7 mouse cellular contexts compared by ENCODE assay signal in genomic region chr9:66794629-66795463, GRCm38 (mm10). TPM values are rescaled to one million over a fixed set of nuclear protein-coding genes. Genes with fewer than 3 reads are reported as not detected.
A peak's percentile ranks its signal among the peaks of the same experiment; 100 is the strongest.
DNase-seq lines count a peak whose midpoint lies in the region; ATAC-seq lines count a peak whose summit lies in the region.

No protein-coding gene starts in this region.

- H3K4me1 ChIP-seq in lung, embryonic 15.5 days = peaks cover 13% of the 10 kb centered on the region; the same call in 1 of the 2 replicates
- H3K4me1 ChIP-seq in hindbrain, embryonic 11.5 days (replicated peaks; ENCODE audit: control insufficient read depth, insufficient read depth, low read length) = no peaks in the 10 kb centered on the region
- H3K4me1 ChIP-seq in midbrain, embryonic 10.5 days = peaks cover 23% of the 10 kb centered on the region

- H3K36me3 ChIP-seq in lung, embryonic 15.5 days = no peaks in the 10 kb centered on the region
- H3K36me3 ChIP-seq in hindbrain, embryonic 11.5 days (ENCODE audit: control insufficient read depth, insufficient read depth, low read length) = 0 out of 2 replicates have a peak, but pooled peaks cover 2% of the 10 kb centered on the region
- H3K36me3 ChIP-seq in midbrain, embryonic 10.5 days = peaks cover 7% of the 10 kb centered on the region

- peak overlapping the region; percentile 93 for H3K4me2 ChIP-seq in lung, embryonic 15.5 days
- peak overlapping the region; percentile 81 for H3K4me2 ChIP-seq in hindbrain, embryonic 11.5 days (replicated peaks; ENCODE audit: low read depth, low read length)

- no peak for DNase-seq in lung, postnatal 4 days
- peak; percentile 23 for DNase-seq in c-Kit-positive CD71-positive TER-119-positive erythroid progenitor cells, embryonic 14.5 days (ENCODE audit: low spot score)
- DNase-seq in hindbrain, embryonic 11.5 days (ENCODE audit: low spot score) = no peak
- no peak for DNase-seq in midbrain, embryonic 10.5 days (ENCODE audit: low spot score)
- DNase-seq in yolk sac, embryonic 10.5 days (ENCODE audit: low spot score) = no peak
- DNase-seq in B cell, adult 2 months = no peak

- H3K4me3 ChIP-seq in lung, embryonic 15.5 days = peak overlapping the region; percentile 62
- peak overlapping the region; percentile 66 for H3K4me3 ChIP-seq in hindbrain, embryonic 11.5 days (ENCODE audit: low read depth, low read length)
- H3K4me3 ChIP-seq in midbrain, embryonic 10.5 days = peak overlapping the region; percentile 76

- WGBS in lung, embryonic 15.5 days = 2% methylated on average over 43 of the region's 43 CpGs
- WGBS in hindbrain, embryonic 11.5 days = 2% methylated on average over 39 of the region's 43 CpGs
- WGBS in midbrain, embryonic 10.5 days = 2% methylated on average over 43 of the region's 43 CpGs

- H3K9me3 ChIP-seq in lung, embryonic 15.5 days = no peaks in the 10 kb centered on the region
- H3K9me3 ChIP-seq in hindbrain, embryonic 11.5 days (ENCODE audit: control insufficient read depth, low read length) = no peaks in the 10 kb centered on the region
- no peaks in the 10 kb centered on the region for H3K9me3 ChIP-seq in midbrain, embryonic 10.5 days (replicated peaks)

- peak; percentile 47 for ATAC-seq in lung, embryonic 15.5 days (ENCODE audit: borderline replicate concordance, extremely low read depth, low FRiP score, low TSS enrichment)
- peak; percentile 79 for ATAC-seq in hindbrain, embryonic 11.5 days (ENCODE audit: low FRiP score)

- H3K9ac ChIP-seq in lung, embryonic 15.5 days = peak overlapping the region; percentile 60
- H3K9ac ChIP-seq in hindbrain, embryonic 11.5 days (ENCODE audit: low read depth, low read length) = peak overlapping the region; percentile 78

- H3K27me3 ChIP-seq in lung, embryonic 15.5 days = no peaks in the 10 kb centered on the region
- no peaks in the 10 kb centered on the region for H3K27me3 ChIP-seq in hindbrain, embryonic 11.5 days (ENCODE audit: control insufficient read depth, insufficient read depth, low read length)
- peaks cover 4% of the 10 kb centered on the region for H3K27me3 ChIP-seq in midbrain, embryonic 10.5 days (ENCODE audit: low read depth, poor library complexity, severe bottlenecking)

- H3K27ac ChIP-seq in lung, embryonic 15.5 days = peak overlapping the region; percentile 96
- H3K27ac ChIP-seq in hindbrain, embryonic 11.5 days (ENCODE audit: low read depth, low read length) = peak overlapping the region; percentile 86
- peak overlapping the region; percentile 95 for H3K27ac ChIP-seq in midbrain, embryonic 10.5 days (replicated peaks)

RNA-seq across cellular contexts. Expression of gene Aph1b, which starts 0.4 kb away (rescaled TPM):
- polyA plus RNA-seq in lung, embryonic 15.5 days (2015; fragmentation: Nextera tagmentation; extraction: Ambion mirVana) = 6.4 and 8.2 TPM in 2 replicates
- 16.7 and 20.4 TPM in 2 replicates for polyA plus RNA-seq in hindbrain, embryonic 11.5 days (2014; fragmentation: Nextera tagmentation; extraction: Ambion mirVana)
- polyA plus RNA-seq in midbrain, embryonic 10.5 days (2016; fragmentation: Nextera tagmentation; extraction: Ambion mirVana) = 11.1 and 13.6 TPM in 2 replicates

RNA-seq across cellular contexts. Expression of gene Gm10647, which starts 2.0 kb away (rescaled TPM):
- 0.44 and 0.92 TPM in 2 replicates for polyA plus RNA-seq in lung, embryonic 15.5 days (2015; fragmentation: Nextera tagmentation; extraction: Ambion mirVana)
- 0.31 and 0.34 TPM in 2 replicates for polyA plus RNA-seq in hindbrain, embryonic 11.5 days (2014; fragmentation: Nextera tagmentation; extraction: Ambion mirVana)
- polyA plus RNA-seq in midbrain, embryonic 10.5 days (2016; fragmentation: Nextera tagmentation; extraction: Ambion mirVana) = 0.28 and 0.40 TPM in 2 replicates

RNA-seq across cellular contexts. Expression of gene Aph1c, which starts 39.7 kb away (rescaled TPM):
- polyA plus RNA-seq in lung, embryonic 15.5 days (2015; fragmentation: Nextera tagmentation; extraction: Ambion mirVana) = 3.5 and 5.3 TPM in 2 replicates
- 1.1 and 2.9 TPM in 2 replicates for polyA plus RNA-seq in hindbrain, embryonic 11.5 days (2014; fragmentation: Nextera tagmentation; extraction: Ambion mirVana)
- 1.1 and 1.4 TPM in 2 replicates for polyA plus RNA-seq in midbrain, embryonic 10.5 days (2016; fragmentation: Nextera tagmentation; extraction: Ambion mirVana)
